Mouse (Mus musculus): ENCODE measurements around the gene Agpat1.

Gene Agpat1

GRCm38 (mm10) chr17:34604061-34604508 lies at the start of gene Agpat1:
Agpat1 (plus strand) TSS chr17:34604262.
- peak; percentile 99 for DNase-seq (ENCODE audit: extremely low read depth, insufficient read length, low spot score)

GRCm38 (mm10) chr17:34555483-34555882 lies 48.6 kb upstream of the Agpat1 start:
- DNase-seq (ENCODE audit: extremely low read depth, insufficient read length, low spot score): no peak

GRCm38 (mm10) chr17:34556406-34556805 lies 47.7 kb upstream of the Agpat1 start:
- DNase-seq (ENCODE audit: extremely low read depth, insufficient read length, low spot score): no peak

GRCm38 (mm10) chr17:34557411-34557810 lies 46.7 kb upstream of the Agpat1 start:
- DNase-seq (ENCODE audit: extremely low read depth, insufficient read length, low spot score): no peak

DNA sequence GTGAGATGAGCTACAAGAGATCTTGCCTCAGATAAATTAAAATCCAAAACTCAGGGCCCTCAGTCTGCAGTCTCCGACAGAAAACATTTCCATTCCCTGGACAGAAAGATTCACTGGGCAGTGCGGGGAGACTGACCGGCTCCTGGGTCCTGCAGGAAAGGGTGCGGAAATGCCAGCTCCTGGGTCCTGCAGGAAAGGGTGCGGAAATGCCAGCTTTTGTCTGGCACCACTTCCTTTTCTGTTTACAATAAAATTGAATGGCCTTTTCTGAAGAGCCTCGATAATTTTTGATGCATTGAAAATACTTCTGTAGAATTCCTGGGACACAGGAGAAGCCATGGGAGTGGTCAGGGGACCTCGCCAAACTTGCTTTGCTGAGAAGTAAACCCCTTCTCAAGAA lies 44.9 kb upstream of the Agpat1 start:
- no peak for DNase-seq (ENCODE audit: extremely low read depth, insufficient read length, low spot score)

GRCm38 (mm10) chr17:34559895-34560294 lies 44.2 kb upstream of the Agpat1 start:
- no peak for DNase-seq (ENCODE audit: extremely low read depth, insufficient read length, low spot score)

- DNase-seq (ENCODE audit: extremely low read depth, insufficient read length, low spot score): no peak
Observed at GRCm38 (mm10) chr17:34560438-34560837, 43.6 kb upstream of the Agpat1 start.

- DNase-seq (ENCODE audit: extremely low read depth, insufficient read length, low spot score): no peak
Observed at GRCm38 (mm10) chr17:34561200-34561599, 42.9 kb upstream of the Agpat1 start.

- DNase-seq (ENCODE audit: extremely low read depth, insufficient read length, low spot score): no peak
Observed at GRCm38 (mm10) chr17:34562595-34562994, 41.5 kb upstream of the Agpat1 start.

- DNase-seq (ENCODE audit: extremely low read depth, insufficient read length, low spot score): no peak
Observed at GRCm38 (mm10) chr17:34563354-34563753, 40.7 kb upstream of the Agpat1 start.

DNA sequence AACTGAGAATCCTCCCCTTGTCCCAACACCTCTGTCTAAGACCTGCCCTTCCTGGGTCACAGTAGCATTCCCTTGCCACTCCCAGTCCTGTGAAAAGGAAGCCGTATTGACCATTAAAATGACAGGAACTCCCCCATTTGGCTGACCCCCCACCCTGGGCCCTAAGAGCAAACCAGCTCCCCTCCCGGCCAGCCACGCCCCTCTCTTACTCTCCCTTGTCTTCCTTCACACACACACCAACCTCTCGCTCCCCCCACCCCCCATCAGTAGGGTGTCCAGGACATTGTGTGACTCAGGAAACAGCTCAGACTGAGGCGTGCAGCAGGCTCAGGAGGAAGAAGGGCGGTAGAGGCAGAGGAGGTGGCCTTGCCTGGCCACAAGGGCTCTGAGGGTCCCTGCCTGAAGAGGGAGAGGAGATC lies 40.0 kb upstream of the Agpat1 start, which contains the start of gene Notch4:
TSS of gene Notch4 (plus strand) at position 266 of the 419 bp plus-strand sequence.
- DNase-seq (ENCODE audit: extremely low read depth, insufficient read length, low spot score): peak; percentile 38

- DNase-seq (ENCODE audit: extremely low read depth, insufficient read length, low spot score): no peak
Observed at GRCm38 (mm10) chr17:34564796-34565195, 39.3 kb upstream of the Agpat1 start.

DNA sequence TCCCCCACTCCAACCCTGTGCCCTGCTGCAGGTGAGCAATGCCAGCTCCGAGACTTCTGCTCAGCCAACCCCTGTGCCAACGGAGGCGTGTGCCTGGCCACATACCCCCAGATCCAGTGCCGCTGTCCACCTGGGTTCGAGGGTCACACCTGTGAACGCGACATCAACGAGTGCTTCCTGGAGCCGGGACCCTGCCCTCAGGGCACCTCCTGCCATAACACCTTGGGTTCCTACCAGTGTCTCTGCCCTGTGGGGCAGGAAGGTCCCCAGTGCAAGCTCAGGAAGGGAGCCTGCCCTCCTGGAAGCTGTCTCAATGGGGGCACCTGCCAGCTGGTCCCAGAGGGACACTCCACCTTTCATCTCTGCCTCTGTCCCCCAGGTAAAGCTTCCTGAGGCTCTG lies 36.8 kb upstream of the Agpat1 start:
- no peak for DNase-seq (ENCODE audit: extremely low read depth, insufficient read length, low spot score)

DNA sequence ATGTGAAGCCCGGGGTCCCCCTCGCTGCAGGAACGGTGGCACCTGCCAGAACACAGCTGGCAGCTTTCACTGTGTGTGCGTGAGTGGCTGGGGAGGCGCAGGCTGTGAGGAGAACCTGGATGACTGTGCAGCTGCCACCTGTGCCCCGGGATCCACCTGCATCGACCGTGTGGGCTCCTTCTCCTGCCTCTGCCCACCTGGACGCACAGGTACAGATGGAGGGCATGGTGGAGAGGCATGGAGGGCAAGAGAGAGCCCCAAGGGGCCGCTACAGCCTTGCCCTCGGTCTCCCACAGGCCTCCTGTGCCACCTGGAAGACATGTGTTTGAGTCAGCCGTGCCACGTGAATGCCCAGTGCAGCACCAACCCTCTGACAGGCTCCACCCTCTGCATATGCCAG lies 35.6 kb upstream of the Agpat1 start:
- no peak for DNase-seq (ENCODE audit: extremely low read depth, insufficient read length, low spot score)

DNA sequence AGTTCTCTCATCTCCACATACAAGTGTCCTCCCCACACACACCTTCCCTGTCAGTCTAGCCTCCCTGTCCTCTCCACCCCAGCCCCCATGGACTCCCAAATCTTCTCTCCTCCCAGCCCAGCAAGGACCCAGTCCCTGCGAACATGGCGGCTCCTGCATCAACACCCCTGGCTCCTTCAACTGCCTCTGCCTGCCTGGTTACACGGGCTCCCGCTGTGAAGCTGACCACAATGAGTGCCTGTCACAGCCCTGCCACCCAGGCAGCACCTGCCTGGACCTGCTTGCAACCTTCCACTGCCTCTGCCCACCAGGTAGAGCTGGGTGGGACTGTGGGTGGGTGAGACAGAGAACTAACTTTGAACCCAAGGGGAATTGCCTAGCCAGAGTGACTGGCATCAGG lies 34.1 kb upstream of the Agpat1 start:
- no peak for DNase-seq (ENCODE audit: extremely low read depth, insufficient read length, low spot score)

- DNase-seq (ENCODE audit: extremely low read depth, insufficient read length, low spot score): no peak
Observed at GRCm38 (mm10) chr17:34571875-34572274, 32.2 kb upstream of the Agpat1 start.

- no peak for DNase-seq (ENCODE audit: extremely low read depth, insufficient read length, low spot score)
Observed at GRCm38 (mm10) chr17:34572361-34572760, 31.7 kb upstream of the Agpat1 start.

GRCm38 (mm10) chr17:34576577-34576976 lies 27.5 kb upstream of the Agpat1 start:
- DNase-seq (ENCODE audit: extremely low read depth, insufficient read length, low spot score): no peak

DNA sequence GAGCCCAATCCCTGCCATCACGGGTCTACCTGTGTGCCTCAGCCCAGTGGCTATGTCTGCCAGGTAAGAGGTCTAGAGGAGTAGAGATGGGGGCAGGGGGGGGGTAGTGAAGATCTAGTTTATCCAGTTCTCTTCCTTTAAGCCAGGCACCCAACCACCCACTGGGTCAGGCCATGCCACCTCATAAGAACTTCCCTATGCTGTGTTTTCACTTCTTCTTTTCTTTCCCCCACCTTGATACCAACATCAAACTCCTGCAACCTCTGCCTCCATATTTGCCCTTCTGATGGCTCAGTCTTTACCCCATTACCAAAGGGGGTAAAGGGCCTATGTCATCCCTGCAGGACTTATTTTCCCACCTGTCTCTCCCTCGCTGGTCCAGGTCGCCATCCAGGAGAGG lies 26.0 kb upstream of the Agpat1 start:
- DNase-seq (ENCODE audit: extremely low read depth, insufficient read length, low spot score): no peak

GRCm38 (mm10) chr17:34582528-34582927 lies 21.5 kb upstream of the Agpat1 start:
- DNase-seq (ENCODE audit: extremely low read depth, insufficient read length, low spot score): no peak

GRCm38 (mm10) chr17:34583397-34583796 lies 20.7 kb upstream of the Agpat1 start:
- DNase-seq (ENCODE audit: extremely low read depth, insufficient read length, low spot score): no peak

DNA sequence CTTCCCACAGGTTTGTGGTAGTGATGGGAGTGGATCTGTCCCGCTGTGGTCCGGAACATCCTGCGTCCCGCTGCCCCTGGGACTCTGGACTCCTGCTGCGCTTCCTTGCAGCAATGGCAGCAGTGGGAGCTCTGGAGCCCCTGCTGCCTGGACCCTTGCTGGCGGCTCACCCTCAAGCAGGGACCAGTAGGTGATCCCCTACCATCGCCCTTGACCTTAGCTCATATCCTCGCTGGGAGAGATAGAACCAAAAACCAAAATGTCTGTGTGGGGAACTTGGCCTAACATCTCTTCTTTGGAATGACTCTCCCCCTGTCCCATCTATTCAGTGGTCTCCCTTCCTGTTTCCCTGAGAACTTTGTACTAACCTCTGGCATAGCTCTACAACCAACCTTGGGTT lies 20.2 kb upstream of the Agpat1 start:
- no peak for DNase-seq (ENCODE audit: extremely low read depth, insufficient read length, low spot score)

DNA sequence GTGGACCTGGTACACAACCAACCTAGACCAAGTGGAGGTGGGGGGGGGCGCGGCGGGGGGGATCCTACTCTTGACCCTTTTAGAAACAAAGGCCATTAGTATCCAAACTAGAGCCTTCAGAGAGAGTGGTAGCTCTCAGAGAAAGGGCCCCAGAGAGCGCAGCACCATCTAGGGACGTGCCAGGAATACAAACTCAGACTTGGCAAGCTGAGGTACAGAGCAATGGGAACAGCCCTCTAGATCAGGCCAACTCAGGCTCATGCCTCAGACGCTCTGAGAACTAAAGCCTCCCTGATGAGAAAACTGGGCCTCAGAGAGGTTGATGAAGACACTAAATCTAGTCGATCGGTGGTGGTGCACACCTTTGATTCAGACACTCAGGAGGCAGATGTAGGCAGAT lies 18.9 kb upstream of the Agpat1 start:
- no peak for DNase-seq (ENCODE audit: extremely low read depth, insufficient read length, low spot score)

All from 3134 (cell line).